Mouse (Mus musculus) B cell, adult (primary cell): ENCODE data around the gene Ntn3. TPM values are rescaled to one million over a fixed set of nuclear protein-coding genes. Genes with fewer than 3 reads are reported as not detected.

Experiments used
- total RNA-seq: library from RNA; stranded (reverse); gene quantifications from 4 replicates; pipeline ENCODE4 v1.2.4, GENCODE M21; 2023; ENCODE audit not compliant: inconsistent age

The Ntn3 gene
- total RNA-seq: 0.19 to 0.48 TPM (median 0.32 TPM) in 4 replicates

GRCm38 (mm10) chr17:24209043-24209915 lies at the start of gene Ntn3:
Gene Ntn3, minus strand, starts transcription at chr17:24209531.

GRCm38 (mm10) chr17:24251320-24252069 lies 42.2 kb upstream of the Ntn3 start, which contains the start of gene Ccnf:
Gene Ccnf, minus strand, starts transcription at chr17:24251484.

GRCm38 (mm10) chr17:24220435-24221411 lies 11.4 kb upstream of the Ntn3 start, which contains the start of gene Tedc2:
Gene Tedc2, minus strand, starts transcription at chr17:24220851.

GRCm38 (mm10) chr17:24205284-24205888 lies 3.9 kb downstream of the Ntn3 start, which contains the start of gene Tbc1d24:
Gene Tbc1d24, minus strand, starts transcription at chr17:24205562.

GRCm38 (mm10) chr17:24169317-24170065 lies 39.8 kb downstream of the Ntn3 start, which contains the start of gene Atp6v0c:
Gene Atp6v0c, minus strand, starts transcription at chr17:24169702.

GRCm38 (mm10) chr17:24163176-24163962 lies 46.0 kb downstream of the Ntn3 start, which contains the start of gene Amdhd2:
Gene Amdhd2, minus strand, starts transcription at chr17:24163766.

Other genes starting within 250 kb of the Ntn3 start
- not detected in 4 replicates for gene Prss30, start 229.0 kb downstream of the Ntn3 start, total RNA-seq
- not detected in 4 replicates for gene Prss22, start 211.4 kb downstream of the Ntn3 start, total RNA-seq
- not detected in 4 replicates for gene Prss27, start 171.4 kb downstream of the Ntn3 start, total RNA-seq
- gene Kctd5, start 136.0 kb downstream of the Ntn3 start, total RNA-seq: 28.2 to 33.1 TPM (median 30.9 TPM) in 4 replicates
- gene Pdpk1, start 58.6 kb downstream of the Ntn3 start, total RNA-seq: 64.1 to 73.9 TPM (median 67.7 TPM) in 4 replicates
- 35.6 to 45.5 TPM (median 38.6 TPM) in 4 replicates for gene Amdhd2, start 45.8 kb downstream of the Ntn3 start, total RNA-seq
- 233 to 260 TPM (median 250 TPM) in 4 replicates for gene Atp6v0c, start 39.8 kb downstream of the Ntn3 start, total RNA-seq
- gene Tbc1d24, start 4.0 kb downstream of the Ntn3 start, total RNA-seq: 0.61 to 1.9 TPM (median 0.68 TPM) in 4 replicates
- 7.8 to 10.4 TPM (median 9.1 TPM) in 4 replicates for gene Tedc2, start 11.3 kb upstream of the Ntn3 start, total RNA-seq
- 8.9 to 15.0 TPM (median 12.2 TPM) in 4 replicates for gene Ccnf, start 42.0 kb upstream of the Ntn3 start, total RNA-seq
- gene Abca17, start 141.5 kb upstream of the Ntn3 start, total RNA-seq: 0.09 to 0.30 TPM (median 0.14 TPM) in 4 replicates
- 50.7 to 55.1 TPM (median 52.7 TPM) in 4 replicates for gene Abca3, start 142.4 kb upstream of the Ntn3 start, total RNA-seq
- gene Rnps1, start 205.0 kb upstream of the Ntn3 start, total RNA-seq: 154 to 168 TPM (median 161 TPM) in 4 replicates
- 22.7 to 27.4 TPM (median 27.0 TPM) in 4 replicates for gene Eci1, start 217.1 kb upstream of the Ntn3 start, total RNA-seq
- gene Dnase1l2, start 233.6 kb upstream of the Ntn3 start, total RNA-seq: 3.5 to 8.3 TPM (median 5.4 TPM) in 4 replicates